Mouse (Mus musculus) liver, postnatal 0 days (tissue): ENCODE measurements at regions not wholly inside any gene's neighbourhood (a gene's known extent, or its start where the extent isn't known, plus 50 kb on each side); places are given as distances from the start of the nearest gene placed in this dataset.

ENCODE experiments used
- ATAC-seq: fragments of 200-750 bp; cut with Nextera tagmentation; 2 replicates; pipeline ENCODE4 v1.8.0; 2017; ENCODE audit warnings: mild to moderate bottlenecking, moderate library complexity
- DNase-seq: peaks from one replicate; pipeline ENCODE4 v3.0.0-alpha.2; 2016
- H3K27ac ChIP-seq: fragments of 300-500 bp; sonication (generic); 2 replicates; pipeline ENCODE4 v1.5.1; 2014; ENCODE audit warnings: antibody characterized with exemption, moderate library complexity, mild to moderate bottlenecking, low read depth
- H3K27me3 ChIP-seq: fragments of 300-500 bp; sonication (generic); 2 replicates; pipeline ENCODE4 v1.6.1; 2014; ENCODE audit warnings: low read length, control low read depth, mixed read lengths; ENCODE audit not compliant: insufficient read depth
- H3K36me3 ChIP-seq: fragments of 300-500 bp; sonication (generic); replicated peaks from 2 replicates; pipeline ENCODE4 v1.6.1; 2014; ENCODE audit warnings: mild to moderate bottlenecking, control low read depth, low read length, moderate library complexity, mixed read lengths; ENCODE audit not compliant: insufficient read depth
- H3K4me1 ChIP-seq: fragments of 300-500 bp; sonication (generic); 2 replicates; pipeline ENCODE4 v1.6.1; 2014; ENCODE audit warnings: antibody characterized with exemption, mild to moderate bottlenecking, control low read depth; ENCODE audit not compliant: insufficient read depth
- H3K4me2 ChIP-seq: fragments of 300-500 bp; sonication (generic); 2 replicates; pipeline ENCODE4 v1.6.1; 2014; ENCODE audit warnings: low read depth, mild to moderate bottlenecking, low read length, moderate library complexity, mixed read lengths
- H3K4me3 ChIP-seq: fragments of 300-500 bp; sonication (generic); 2 replicates; pipeline ENCODE4 v1.5.1; 2014; ENCODE audit warnings: low read depth, low read length
- H3K9ac ChIP-seq: fragments of 300-500 bp; sonication (generic); replicated peaks from 2 replicates; pipeline ENCODE4 v1.6.1; 2014; ENCODE audit warnings: mild to moderate bottlenecking, moderate library complexity
- H3K9me3 ChIP-seq: fragments of 300-500 bp; sonication (generic); 2 replicates; pipeline ENCODE4 v1.6.1; 2016; ENCODE audit warnings: mild to moderate bottlenecking, control low read depth, low read length, mixed read lengths
- CTCF ChIP-seq: sonication (generic); IDR thresholded peaks from 2 replicates; pipeline ENCODE4 v1.5.1; 2016; ENCODE audit warnings: antibody characterized with exemption, low read depth
- EP300 ChIP-seq: IDR thresholded peaks from 2 replicates; pipeline ENCODE4 v1.6.1; 2016; ENCODE audit warnings: antibody characterized with exemption, low read depth, mild to moderate bottlenecking
- WGBS: fragments of 180-500 bp; shearing (Covaris S2); extraction: QIAGEN DNeasy Blood & Tissue Kit; methylation state at CpG from one replicate; pipeline ENCODE4 v1.1.7; 2014; ENCODE audit not compliant: insufficient replicate concordance; 5-methylcytosine and 5-hydroxymethylcytosine counted together

- Histone ChIP-seq H3K9ac (no peak overlapping the region), H3K36me3 (no peaks in the 10 kb centered on the region), H3K4me2 (no peak overlapping the region), H3K27ac (no peak overlapping the region), H3K4me3 (no peak overlapping the region), H3K4me1 (peaks cover 4% of the 10 kb centered on the region), H3K9me3 (no peaks in the 10 kb centered on the region), H3K27me3 (no peaks in the 10 kb centered on the region)
- DNase-seq (no peak), ATAC-seq (0 out of 2 replicates have a peak, but pooled peaks have one; percentile 13)
- TF ChIP-seq CTCF (no peak), EP300 (peak; percentile 31; the same call in 1 of the 2 replicates)
- WGBS = 40% methylated on average over 19 of the region's 19 CpGs
Observed at GRCm38 (mm10) chr3:149111529-149112439, 121.4 kb upstream of the Adgrl2 start.

GRCm38 (mm10) chr3:149110831-149111230, 120.5 kb upstream of the Adgrl2 start:
- H3K9me3 ChIP-seq = no peaks in the 10 kb centered on the region
- ATAC-seq = no peak
- WGBS = 42% methylated on average over 9 of the region's 9 CpGs
- H3K27me3 ChIP-seq = no peaks in the 10 kb centered on the region
- no peaks in the 10 kb centered on the region for H3K36me3 ChIP-seq
- TF ChIP-seq CTCF (no peak), EP300 (no peak)
- no peak for DNase-seq
- no peak overlapping the region for H3K4me3 ChIP-seq
- H3K27ac ChIP-seq = no peak overlapping the region
- no peak overlapping the region for H3K9ac ChIP-seq
- H3K4me1 ChIP-seq = peaks cover 4% of the 10 kb centered on the region
- H3K4me2 ChIP-seq = no peak overlapping the region

DNA sequence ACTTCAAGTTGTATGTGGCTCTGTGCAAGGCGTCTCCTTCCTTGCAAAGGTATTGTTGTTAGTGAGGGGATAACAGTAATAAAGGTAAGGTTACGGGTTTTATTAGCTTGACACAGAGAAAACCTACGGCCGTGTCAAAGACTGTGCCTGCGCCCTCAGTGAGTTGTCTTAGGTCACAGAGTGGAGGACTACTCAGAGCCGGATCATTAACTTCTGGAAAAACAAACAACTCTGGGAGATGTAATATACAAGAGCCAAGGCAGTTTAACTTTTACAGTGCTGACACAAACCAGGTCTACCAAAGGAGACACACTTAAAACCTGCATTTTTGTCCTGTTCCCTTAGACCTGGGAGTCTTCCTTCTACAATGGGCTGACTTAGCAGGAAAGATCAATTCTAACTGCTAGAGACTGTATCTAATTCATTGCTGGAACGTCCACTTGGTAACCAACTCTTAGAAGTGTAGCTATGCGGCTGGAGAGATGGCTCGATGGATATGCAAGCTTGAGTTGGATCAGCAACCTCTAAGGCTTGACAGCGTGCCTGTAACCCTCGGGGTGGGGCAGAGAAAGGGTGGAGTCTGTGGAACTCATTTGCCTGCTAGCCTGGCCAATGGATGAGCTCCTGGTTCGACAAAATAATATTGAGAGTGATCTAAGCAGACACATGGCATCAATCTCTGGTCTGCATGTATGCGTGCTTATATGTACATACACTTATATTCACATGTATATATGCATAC, 115.5 kb upstream of the Adgrl2 start:
- H3K4me3 ChIP-seq = no peak overlapping the region
- peaks cover 10% of the 10 kb centered on the region for H3K4me1 ChIP-seq
- H3K9ac ChIP-seq = no peak overlapping the region
- TF ChIP-seq EP300 = no peak
- TF ChIP-seq CTCF = no peak
- H3K27ac ChIP-seq = no peak overlapping the region
- 73% methylated on average over 13 of the region's 13 CpGs for WGBS
- ATAC-seq (no peak), DNase-seq (no peak)
- no peaks in the 10 kb centered on the region for H3K9me3 ChIP-seq
- H3K4me2 ChIP-seq = no peak overlapping the region
- no peaks in the 10 kb centered on the region for H3K36me3 ChIP-seq
- H3K27me3 ChIP-seq = no peaks in the 10 kb centered on the region

GRCm38 (mm10) chr3:149105181-149105580, 114.8 kb upstream of the Adgrl2 start:
- ATAC-seq = no peak
- no peak for DNase-seq
- WGBS = 79% methylated on average over 4 of the region's 4 CpGs
- TF ChIP-seq CTCF = no peak
- TF ChIP-seq EP300 = no peak
- Histone ChIP-seq H3K4me1 (peaks cover 10% of the 10 kb centered on the region), H3K27ac (no peak overlapping the region), H3K4me2 (no peak overlapping the region), H3K9me3 (no peaks in the 10 kb centered on the region), H3K4me3 (no peak overlapping the region), H3K27me3 (no peaks in the 10 kb centered on the region), H3K9ac (no peak overlapping the region), H3K36me3 (no peaks in the 10 kb centered on the region)

- TF ChIP-seq CTCF = no peak
- TF ChIP-seq EP300 = no peak
- no peaks in the 10 kb centered on the region for H3K9me3 ChIP-seq
- H3K27ac ChIP-seq = peak overlapping the region; percentile 67
- peak; percentile 79 for ATAC-seq
- peaks cover 10% of the 10 kb centered on the region for H3K4me1 ChIP-seq
- H3K9ac ChIP-seq = no peak overlapping the region
- DNase-seq = peak; percentile 47
- WGBS = 50% methylated on average over 6 of the region's 6 CpGs
- no peak overlapping the region for H3K4me3 ChIP-seq
- H3K36me3 ChIP-seq = no peaks in the 10 kb centered on the region
- no peak overlapping the region for H3K4me2 ChIP-seq
- no peaks in the 10 kb centered on the region for H3K27me3 ChIP-seq
Observed at GRCm38 (mm10) chr3:149104080-149104479, 113.7 kb upstream of the Adgrl2 start.

DNA sequence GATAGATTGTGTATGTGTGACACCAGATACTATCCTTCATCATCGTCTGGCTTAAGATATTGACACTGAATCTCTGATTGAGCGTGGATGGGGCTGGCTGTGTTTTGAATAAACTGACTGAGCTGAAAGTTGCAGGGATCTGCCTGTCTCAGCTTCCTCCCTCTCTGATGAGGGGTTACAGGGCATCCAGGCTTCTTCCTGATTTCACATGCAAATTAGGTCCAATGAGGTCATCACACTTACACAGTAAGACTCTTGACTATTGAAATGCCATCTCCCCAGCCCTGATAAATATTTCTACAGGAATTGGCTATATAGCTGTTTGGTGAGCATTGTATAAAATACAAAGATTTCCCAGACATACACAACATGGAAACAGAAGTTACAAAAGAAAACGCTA, 113.1 kb upstream of the Adgrl2 start:
- ATAC-seq (no peak), DNase-seq (no peak)
- peaks cover 10% of the 10 kb centered on the region for H3K4me1 ChIP-seq
- H3K4me3 ChIP-seq = no peak overlapping the region
- WGBS = 69% methylated on average over 3 of the region's 3 CpGs
- no peak for TF ChIP-seq CTCF
- TF ChIP-seq EP300 = no peak
- no peak overlapping the region for H3K4me2 ChIP-seq
- H3K27me3 ChIP-seq = no peaks in the 10 kb centered on the region
- no peaks in the 10 kb centered on the region for H3K36me3 ChIP-seq
- H3K9ac ChIP-seq = no peak overlapping the region
- no peaks in the 10 kb centered on the region for H3K9me3 ChIP-seq
- H3K27ac ChIP-seq = no peak overlapping the region
